Mouse (Mus musculus) lung, embryonic 15.5 days (tissue): ENCODE measurements at regions not wholly inside any gene's neighbourhood (a gene's known extent, or its start where the extent isn't known, plus 50 kb on each side); places are given as distances from the start of the nearest gene placed in this dataset.

Source experiments
- ATAC-seq: fragments of 200-750 bp; cut with Nextera tagmentation; 2 replicates; pipeline ENCODE4 v1.8.0; 2017; ENCODE audit warnings: moderate number of reproducible peaks, borderline replicate concordance; ENCODE audit not compliant: low FRiP score, low TSS enrichment; ENCODE audit errors: extremely low read depth
- H3K27ac ChIP-seq: fragments of 300-500 bp; sonication (generic); 2 replicates; pipeline ENCODE4 v1.5.1; 2015; ENCODE audit warnings: moderate library complexity, mild to moderate bottlenecking, inconsistent platforms
- H3K27me3 ChIP-seq: fragments of 300-500 bp; sonication (generic); 2 replicates; pipeline ENCODE4 v1.6.1; 2015; ENCODE audit warnings: inconsistent platforms
- H3K36me3 ChIP-seq: fragments of 300-500 bp; sonication (generic); 2 replicates; pipeline ENCODE4 v1.6.1; 2015; ENCODE audit warnings: inconsistent platforms
- H3K4me1 ChIP-seq: fragments of 300-500 bp; sonication (generic); 2 replicates; pipeline ENCODE4 v1.6.1; 2015; ENCODE audit warnings: inconsistent platforms
- H3K4me2 ChIP-seq: fragments of 300-500 bp; sonication (generic); 2 replicates; pipeline ENCODE4 v1.6.1; 2015; ENCODE audit warnings: inconsistent platforms, mild to moderate bottlenecking, moderate library complexity
- H3K4me3 ChIP-seq: fragments of 300-500 bp; sonication (generic); 2 replicates; pipeline ENCODE4 v1.5.1; 2015; ENCODE audit warnings: mild to moderate bottlenecking, inconsistent platforms
- H3K9ac ChIP-seq: fragments of 300-500 bp; sonication (generic); 2 replicates; pipeline ENCODE4 v1.6.1; 2015; ENCODE audit warnings: inconsistent platforms
- H3K9me3 ChIP-seq: fragments of 300-500 bp; sonication (generic); 2 replicates; pipeline ENCODE4 v1.6.1; 2016; ENCODE audit warnings: inconsistent platforms
- WGBS: fragments of 180-500 bp; shearing (Covaris S2); methylation state at CpG from one replicate; pipeline ENCODE4 v1.1.7; 2015; 5-methylcytosine and 5-hydroxymethylcytosine counted together

- Histone ChIP-seq H3K4me2 (no peak overlapping the region), H3K4me1 (no peaks in the 10 kb centered on the region), H3K4me3 (no peak overlapping the region), H3K36me3 (no peaks in the 10 kb centered on the region), H3K9me3 (no peaks in the 10 kb centered on the region), H3K27me3 (no peaks in the 10 kb centered on the region), H3K27ac (no peak overlapping the region), H3K9ac (no peak overlapping the region)
- ATAC-seq, result no peak
- WGBS, result 71% methylated on average over 3 of the region's 3 CpGs
Measured at GRCm38 (mm10) chr14:79929451-79929850, 54.4 kb upstream of the Olfm4 start.

- Histone ChIP-seq H3K4me1 (no peaks in the 10 kb centered on the region), H3K9me3 (no peaks in the 10 kb centered on the region), H3K4me3 (no peak overlapping the region), H3K4me2 (no peak overlapping the region), H3K27ac (no peak overlapping the region), H3K36me3 (no peaks in the 10 kb centered on the region), H3K27me3 (no peaks in the 10 kb centered on the region), H3K9ac (no peak overlapping the region)
- no peak for ATAC-seq
- 73% methylated on average over 1 of the region's 1 CpGs for WGBS
Measured at GRCm38 (mm10) chr14:79927161-79927560, 56.7 kb upstream of the Olfm4 start.

GRCm38 (mm10) chr14:79916960-79917848 lies 66.7 kb upstream of the Olfm4 start:
- no peak overlapping the region for H3K4me2 ChIP-seq
- ATAC-seq, result no peak
- H3K4me3 ChIP-seq, result no peak overlapping the region
- no peaks in the 10 kb centered on the region for H3K27me3 ChIP-seq
- H3K4me1 ChIP-seq, result no peaks in the 10 kb centered on the region
- no peaks in the 10 kb centered on the region for H3K36me3 ChIP-seq
- WGBS, result 66% methylated on average over 9 of the region's 9 CpGs
- no peak overlapping the region for H3K9ac ChIP-seq
- H3K27ac ChIP-seq, result no peak overlapping the region
- H3K9me3 ChIP-seq, result no peaks in the 10 kb centered on the region

GRCm38 (mm10) chr14:79914966-79915365 lies 68.9 kb upstream of the Olfm4 start:
- WGBS, result 69% methylated on average over 4 of the region's 4 CpGs
- no peaks in the 10 kb centered on the region for H3K9me3 ChIP-seq
- ATAC-seq, result no peak
- no peaks in the 10 kb centered on the region for H3K36me3 ChIP-seq
- no peak overlapping the region for H3K27ac ChIP-seq
- H3K4me1 ChIP-seq, result no peaks in the 10 kb centered on the region
- H3K4me2 ChIP-seq, result no peak overlapping the region
- H3K4me3 ChIP-seq, result no peak overlapping the region
- no peaks in the 10 kb centered on the region for H3K27me3 ChIP-seq
- no peak overlapping the region for H3K9ac ChIP-seq

- no peak for ATAC-seq
- Histone ChIP-seq H3K4me1 (no peaks in the 10 kb centered on the region), H3K9me3 (no peaks in the 10 kb centered on the region), H3K27me3 (no peaks in the 10 kb centered on the region), H3K9ac (no peak overlapping the region), H3K27ac (no peak overlapping the region), H3K4me3 (no peak overlapping the region), H3K36me3 (no peaks in the 10 kb centered on the region), H3K4me2 (no peak overlapping the region)
Measured at GRCm38 (mm10) chr14:79913315-79913714, 70.6 kb upstream of the Olfm4 start.

GRCm38 (mm10) chr14:79912610-79913009 lies 71.3 kb upstream of the Olfm4 start:
- Histone ChIP-seq H3K27ac (no peak overlapping the region), H3K27me3 (no peaks in the 10 kb centered on the region), H3K36me3 (no peaks in the 10 kb centered on the region), H3K4me2 (no peak overlapping the region), H3K9me3 (no peaks in the 10 kb centered on the region), H3K9ac (no peak overlapping the region), H3K4me3 (no peak overlapping the region), H3K4me1 (no peaks in the 10 kb centered on the region)
- 24% methylated on average over 4 of the region's 4 CpGs for WGBS
- ATAC-seq, result no peak

GRCm38 (mm10) chr14:79907761-79908160 lies 76.1 kb upstream of the Olfm4 start:
- 52% methylated on average over 4 of the region's 4 CpGs for WGBS
- no peak for ATAC-seq
- no peaks in the 10 kb centered on the region for H3K36me3 ChIP-seq

GRCm38 (mm10) chr14:79905574-79905973 lies 78.3 kb upstream of the Olfm4 start:
- WGBS, result 80% methylated on average over 2 of the region's 2 CpGs
- no peak overlapping the region for H3K4me2 ChIP-seq
- H3K9ac ChIP-seq, result no peak overlapping the region
- H3K27me3 ChIP-seq, result no peaks in the 10 kb centered on the region
- H3K4me3 ChIP-seq, result no peak overlapping the region
- ATAC-seq, result no peak
- H3K36me3 ChIP-seq, result no peaks in the 10 kb centered on the region
- no peaks in the 10 kb centered on the region for H3K9me3 ChIP-seq
- no peak overlapping the region for H3K27ac ChIP-seq
- no peaks in the 10 kb centered on the region for H3K4me1 ChIP-seq

More at GRCm38 (mm10) chr14:79907761-79908160, 76.1 kb upstream of the Olfm4 start:
- Histone ChIP-seq H3K4me3 (no peak overlapping the region), H3K27ac (no peak overlapping the region), H3K4me1 (no peaks in the 10 kb centered on the region), H3K9ac (no peak overlapping the region), H3K9me3 (no peaks in the 10 kb centered on the region), H3K27me3 (no peaks in the 10 kb centered on the region), H3K4me2 (no peak overlapping the region)

GRCm38 (mm10) chr14:79902355-79902754 lies 81.5 kb upstream of the Olfm4 start:
- 0% methylated on average over 1 of the region's 1 CpGs for WGBS
- no peak for ATAC-seq

GRCm38 (mm10) chr14:79898240-79898639 lies 85.6 kb upstream of the Olfm4 start:
- H3K9me3 ChIP-seq, result no peaks in the 10 kb centered on the region
- H3K27ac ChIP-seq, result peak overlapping the region; percentile 73
- H3K4me2 ChIP-seq, result peak overlapping the region; percentile 25; the same call in 1 of the 2 replicates
- no peaks in the 10 kb centered on the region for H3K27me3 ChIP-seq
- ATAC-seq, result peak; percentile 74; the same call in 1 of the 2 replicates
- H3K4me3 ChIP-seq, result no peak overlapping the region
- WGBS, result under 1% methylated on average over 5 of the region's 5 CpGs
- H3K9ac ChIP-seq, result no peak overlapping the region
- H3K36me3 ChIP-seq, result no peaks in the 10 kb centered on the region
- H3K4me1 ChIP-seq, result peaks cover 6% of the 10 kb centered on the region; the same call in 1 of the 2 replicates

More at GRCm38 (mm10) chr14:79902355-79902754, 81.5 kb upstream of the Olfm4 start:
- no peak overlapping the region for H3K4me3 ChIP-seq
- no peaks in the 10 kb centered on the region for H3K9me3 ChIP-seq
- H3K9ac ChIP-seq, result no peak overlapping the region
- peaks cover 6% of the 10 kb centered on the region; the same call in 1 of the 2 replicates for H3K4me1 ChIP-seq
- H3K4me2 ChIP-seq, result no peak overlapping the region
- no peak overlapping the region for H3K27ac ChIP-seq
- H3K27me3 ChIP-seq, result no peaks in the 10 kb centered on the region
- H3K36me3 ChIP-seq, result no peaks in the 10 kb centered on the region

GRCm38 (mm10) chr14:79893241-79893640 lies 90.6 kb upstream of the Olfm4 start:
- Histone ChIP-seq H3K36me3 (no peaks in the 10 kb centered on the region), H3K4me3 (no peak overlapping the region), H3K4me2 (no peak overlapping the region), H3K27me3 (no peaks in the 10 kb centered on the region), H3K9ac (no peak overlapping the region), H3K9me3 (no peaks in the 10 kb centered on the region), H3K4me1 (peaks cover 6% of the 10 kb centered on the region; the same call in 1 of the 2 replicates), H3K27ac (no peak overlapping the region)
- 74% methylated on average over 4 of the region's 4 CpGs for WGBS
- no peak for ATAC-seq

GRCm38 (mm10) chr14:79890682-79891081 lies 93.2 kb upstream of the Olfm4 start:
- Histone ChIP-seq H3K36me3 (no peaks in the 10 kb centered on the region), H3K9ac (no peak overlapping the region), H3K4me3 (no peak overlapping the region), H3K4me2 (no peak overlapping the region), H3K9me3 (no peaks in the 10 kb centered on the region), H3K27me3 (no peaks in the 10 kb centered on the region), H3K4me1 (no peaks in the 10 kb centered on the region), H3K27ac (no peak overlapping the region)
- WGBS, result 50% methylated on average over 2 of the region's 2 CpGs
- ATAC-seq, result no peak
